Mouse (Mus musculus): ENCODE data around the gene Gmip. TPM values are rescaled to one million over a fixed set of nuclear protein-coding genes. Genes with fewer than 3 reads are reported as not detected.

Gmip gene
- polyA plus RNA-seq, 1 experiment, result not detected

GRCm38 (mm10) chr8:69867696-69868326, 59.3 kb downstream of the Gmip start:
- H3K4me3 ChIP-seq (ENCODE audit: insufficient read depth, low read depth, low read length), result no peak overlapping the region
- 84% methylated on average over 5 of the region's 5 CpGs for WGBS
- TF ChIP-seq POLR2A (IDR thresholded peaks at IDR 0.05; ENCODE audit: insufficient read depth, low read depth, low read length), result no peak
- no peak for TF ChIP-seq CTCF (IDR thresholded peaks at IDR 0.05; ENCODE audit: insufficient read depth, low read depth, low read length)
- no peak overlapping the region for H3K27ac ChIP-seq (ENCODE audit: insufficient read depth, low read depth, low read length)
- peaks cover 3% of the 10 kb centered on the region; the same call in 1 of the 2 replicates for H3K4me1 ChIP-seq (ENCODE audit: control insufficient read depth, insufficient read depth, low read length)

- Histone ChIP-seq H3K27ac (ENCODE audit: insufficient read depth, low read depth, low read length) (no peak overlapping the region), H3K4me1 (ENCODE audit: control insufficient read depth, insufficient read depth, low read length) (no peaks in the 10 kb centered on the region), H3K4me3 (ENCODE audit: insufficient read depth, low read depth, low read length) (no peak overlapping the region)
- TF ChIP-seq CTCF (IDR thresholded peaks at IDR 0.05; ENCODE audit: insufficient read depth, low read depth, low read length) (no peak), POLR2A (IDR thresholded peaks at IDR 0.05; ENCODE audit: insufficient read depth, low read depth, low read length) (no peak)
- 83% methylated on average over 11 of the region's 11 CpGs for WGBS
Observed at GRCm38 (mm10) chr8:69870003-69870765, 61.7 kb downstream of the Gmip start.

GRCm38 (mm10) chr8:69870907-69871306, 62.4 kb downstream of the Gmip start:
- H3K27ac ChIP-seq (ENCODE audit: insufficient read depth, low read depth, low read length), result no peak overlapping the region
- no peak overlapping the region for H3K4me3 ChIP-seq (ENCODE audit: insufficient read depth, low read depth, low read length)
- no peaks in the 10 kb centered on the region for H3K4me1 ChIP-seq (ENCODE audit: control insufficient read depth, insufficient read depth, low read length)
- 86% methylated on average over 6 of the region's 6 CpGs for WGBS
- no peak for TF ChIP-seq POLR2A (IDR thresholded peaks at IDR 0.05; ENCODE audit: insufficient read depth, low read depth, low read length)
- TF ChIP-seq CTCF (IDR thresholded peaks at IDR 0.05; ENCODE audit: insufficient read depth, low read depth, low read length), result no peak

Other genes starting within 250 kb of the Gmip start
- gene Zfp868, start 183.1 kb upstream of the Gmip start, polyA plus RNA-seq (2012; ENCODE audit: insufficient read depth, insufficient read length, low replicate concordance, missing spikeins), result not detected in 2 replicates
- not detected in 2 replicates for gene Zfp964, start 154.2 kb upstream of the Gmip start, polyA plus RNA-seq (2012; ENCODE audit: insufficient read depth, insufficient read length, low replicate concordance, missing spikeins)
- gene Zfp869, start 98.0 kb upstream of the Gmip start, polyA plus RNA-seq (2012; ENCODE audit: insufficient read depth, insufficient read length, low replicate concordance, missing spikeins), result not detected in 2 replicates
- gene Zfp963, start 58.7 kb upstream of the Gmip start, polyA plus RNA-seq (2012; ENCODE audit: insufficient read depth, insufficient read length, low replicate concordance, missing spikeins), result not detected in 2 replicates
- gene Gm20422, start 33.8 kb upstream of the Gmip start, polyA plus RNA-seq (2012; ENCODE audit: insufficient read depth, insufficient read length, low replicate concordance, missing spikeins), result not detected in 2 replicates
- not detected in 2 replicates for gene Atp13a1, start 17.5 kb upstream of the Gmip start, polyA plus RNA-seq (2012; ENCODE audit: insufficient read depth, insufficient read length, low replicate concordance, missing spikeins)
- gene Zfp866, start 17.5 kb upstream of the Gmip start, polyA plus RNA-seq (2012; ENCODE audit: insufficient read depth, insufficient read length, low replicate concordance, missing spikeins), result not detected in 2 replicates
- gene Lpar2, start 13.8 kb downstream of the Gmip start, polyA plus RNA-seq (2012; ENCODE audit: insufficient read depth, insufficient read length, low replicate concordance, missing spikeins), result not detected in 2 replicates
- gene Pbx4, start 23.8 kb downstream of the Gmip start, polyA plus RNA-seq (2012; ENCODE audit: insufficient read depth, insufficient read length, low replicate concordance, missing spikeins), result not detected in 2 replicates
- not detected in 2 replicates for gene Cilp2, start 79.0 kb downstream of the Gmip start, polyA plus RNA-seq (2012; ENCODE audit: insufficient read depth, insufficient read length, low replicate concordance, missing spikeins)
- gene Tssk6, start 93.5 kb downstream of the Gmip start, polyA plus RNA-seq (2012; ENCODE audit: insufficient read depth, insufficient read length, low replicate concordance, missing spikeins), result not detected in 2 replicates
- gene Ndufa13, start 93.9 kb downstream of the Gmip start, polyA plus RNA-seq (2012; ENCODE audit: insufficient read depth, insufficient read length, low replicate concordance, missing spikeins), result not detected in 2 replicates
- gene Yjefn3, start 94.0 kb downstream of the Gmip start, polyA plus RNA-seq (2012; ENCODE audit: insufficient read depth, insufficient read length, low replicate concordance, missing spikeins), result not detected in 2 replicates
- gene Gatad2a, start 187.7 kb downstream of the Gmip start, polyA plus RNA-seq (2012; ENCODE audit: insufficient read depth, insufficient read length, low replicate concordance, missing spikeins), result not detected in 2 replicates
- not detected in 2 replicates for gene Mau2, start 234.1 kb downstream of the Gmip start, polyA plus RNA-seq (2012; ENCODE audit: insufficient read depth, insufficient read length, low replicate concordance, missing spikeins)
- not detected in 2 replicates for gene Sugp1, start 234.1 kb downstream of the Gmip start, polyA plus RNA-seq (2012; ENCODE audit: insufficient read depth, insufficient read length, low replicate concordance, missing spikeins)